Mouse (Mus musculus): ENCODE measurements around the gene Zfp276.
"Not testable (repeated sequence)": the region's sequence is repeated elsewhere in the genome, so short reads cannot be mapped to it uniquely, and the experiment has no call there.

Zfp276 gene

DNA sequence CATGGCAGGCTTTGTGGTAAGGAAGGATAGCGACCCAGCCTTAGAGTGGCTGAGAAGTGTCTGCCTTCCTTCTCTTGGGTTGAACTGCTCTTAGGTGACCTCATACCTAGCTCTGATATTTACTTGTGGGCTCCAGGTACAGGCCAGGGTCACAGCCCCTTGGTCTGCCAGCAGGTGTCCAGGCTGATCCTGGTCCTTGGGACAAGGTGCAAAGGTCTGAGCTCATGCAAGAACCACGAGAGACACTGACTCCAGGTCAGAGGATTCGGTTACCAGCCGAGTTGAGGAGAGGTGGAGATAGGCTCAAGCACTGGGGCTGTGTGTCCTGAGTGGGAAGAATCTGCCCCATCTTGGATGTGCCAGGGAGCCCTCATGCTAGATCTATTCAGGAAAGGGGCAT is 9.6 kb upstream of the Zfp276 start:
- DNase-seq (ENCODE audit: low spot score) = no peak

DNA sequence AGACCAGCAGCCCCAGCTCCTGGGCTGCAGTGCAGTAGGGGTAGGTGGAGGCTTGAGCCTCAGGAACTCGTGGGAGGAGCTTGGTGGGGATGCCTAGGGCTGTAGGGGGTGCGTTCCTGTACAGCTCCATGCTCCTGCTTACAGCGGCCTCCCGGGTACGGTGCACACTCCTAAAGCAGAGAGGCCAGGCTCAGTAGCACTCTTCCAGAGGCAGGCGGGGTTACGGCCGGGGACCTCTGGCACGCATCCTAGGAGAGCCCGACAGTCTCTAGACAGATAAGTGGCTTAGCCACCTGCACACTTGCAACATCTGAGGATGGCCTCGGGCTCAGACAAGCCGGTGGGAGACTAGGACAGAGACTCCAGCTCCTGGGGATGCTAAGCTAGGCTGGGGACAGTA is 8.5 kb upstream of the Zfp276 start:
- DNase-seq (ENCODE audit: low spot score) = no peak

DNA sequence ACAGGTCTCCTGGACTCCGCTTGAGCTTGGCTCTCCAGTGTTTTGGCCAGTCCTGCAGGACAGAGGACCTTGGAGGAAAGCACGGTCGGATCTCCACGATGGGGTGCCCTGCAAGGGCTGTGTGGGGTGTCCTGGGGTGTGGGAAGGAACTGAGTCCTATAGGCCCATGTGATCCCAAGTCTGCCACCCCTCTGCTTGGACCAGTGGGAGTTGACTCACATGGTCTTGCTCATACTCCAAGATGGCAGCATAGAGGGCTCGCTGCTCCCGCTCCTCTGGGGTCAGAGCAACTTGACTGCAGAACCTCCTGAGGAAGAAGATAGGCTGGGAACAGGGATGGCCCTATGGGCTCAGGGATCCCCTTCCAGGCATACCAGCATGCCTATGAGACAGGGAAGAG is 6.2 kb upstream of the Zfp276 start:
- no peak for DNase-seq (ENCODE audit: low spot score)

DNA sequence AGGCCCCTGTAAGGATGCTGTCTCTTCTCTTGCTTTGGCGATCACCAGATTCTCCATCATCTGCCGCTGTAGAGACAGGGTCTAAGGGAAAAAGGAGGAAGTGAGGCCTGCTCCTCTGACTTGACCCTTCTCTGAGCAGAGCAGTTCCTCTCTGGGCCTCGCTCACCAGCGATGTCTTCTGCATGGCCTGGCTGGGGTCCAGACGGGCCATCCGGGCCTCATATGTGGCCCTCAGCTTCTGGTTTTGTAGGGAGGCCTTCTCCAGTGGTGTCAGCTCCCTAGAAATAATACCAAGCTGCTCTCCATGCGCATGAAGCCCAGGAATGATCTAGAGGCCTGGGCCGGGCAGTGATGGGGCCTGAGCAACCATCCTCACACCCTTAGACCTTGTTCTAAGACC is 5.4 kb upstream of the Zfp276 start:
- DNase-seq (ENCODE audit: low spot score) = no peak

DNA sequence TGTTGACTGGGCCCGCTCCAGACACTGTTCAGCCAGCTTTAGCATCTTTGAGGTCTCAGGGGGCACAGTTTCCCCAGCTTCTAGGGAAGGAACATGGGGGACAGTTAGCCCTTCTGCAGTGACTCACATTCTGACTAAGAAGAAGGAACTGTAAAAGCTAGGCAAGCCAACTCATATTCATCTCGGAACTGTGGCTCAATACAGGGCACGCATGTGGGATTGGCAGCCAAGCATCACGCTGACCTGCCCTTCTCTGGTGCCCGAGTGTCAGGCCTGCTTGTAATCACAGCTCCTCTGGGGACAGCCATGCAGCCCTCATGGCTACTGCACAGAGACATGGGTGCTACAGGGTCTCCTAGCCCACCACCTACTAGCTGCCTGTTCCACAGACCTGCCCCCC is 3.1 kb upstream of the Zfp276 start:
- no peak for DNase-seq (ENCODE audit: low spot score)

DNA sequence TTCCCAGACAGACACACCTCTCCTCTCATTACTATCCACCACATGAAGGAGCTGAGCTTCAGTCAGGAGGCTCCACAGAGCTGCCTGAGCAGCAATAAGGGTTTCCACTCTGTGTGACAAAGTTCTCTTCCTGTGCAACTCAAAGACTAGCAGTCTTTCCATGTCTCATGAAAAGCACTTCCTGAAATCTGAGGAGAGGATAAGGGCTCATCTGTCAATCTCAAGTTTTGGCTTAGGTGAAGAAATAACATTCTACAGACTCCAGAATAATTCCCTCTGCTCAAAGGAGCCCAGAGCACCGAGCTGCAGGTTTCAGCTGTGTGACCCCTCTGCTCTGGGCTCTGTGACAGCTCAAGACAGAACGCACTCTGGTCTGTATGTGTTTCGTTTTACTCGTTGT is 1.1 kb upstream of the Zfp276 start:
- no peak for DNase-seq (ENCODE audit: low spot score)

DNA sequence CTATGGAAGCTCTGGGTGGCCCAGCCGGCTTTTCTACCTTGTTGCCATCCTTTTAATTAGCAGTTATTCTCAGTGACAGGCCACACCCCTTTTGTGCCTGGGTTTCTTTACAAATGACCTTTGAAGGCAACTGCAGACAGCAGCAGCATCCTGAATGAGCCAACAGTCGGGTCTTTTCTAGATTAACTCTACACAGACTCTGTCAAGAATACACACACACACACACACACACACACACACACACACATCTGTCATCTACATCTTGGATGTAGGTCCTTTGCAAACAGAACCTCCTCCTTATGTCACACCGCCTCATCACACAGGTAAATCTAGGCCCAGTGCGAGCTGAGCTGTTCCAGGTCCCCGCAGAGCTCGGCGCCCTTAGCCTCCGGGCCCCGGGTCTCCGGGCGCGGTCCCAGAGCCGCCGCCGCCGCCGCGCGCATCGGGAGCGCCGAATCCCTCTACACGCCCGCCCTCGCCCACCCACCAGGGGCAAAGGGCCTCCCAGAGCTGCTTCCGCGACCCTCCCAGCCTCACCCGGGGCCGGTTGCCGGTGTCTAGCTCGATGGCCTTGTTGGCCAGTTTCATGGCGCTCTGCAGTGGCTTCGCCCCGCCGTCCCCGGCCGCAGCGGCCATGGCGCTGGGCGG is 420 bp upstream of the Zfp276 start:
- peak; percentile 28 for DNase-seq (ENCODE audit: low spot score)

DNA sequence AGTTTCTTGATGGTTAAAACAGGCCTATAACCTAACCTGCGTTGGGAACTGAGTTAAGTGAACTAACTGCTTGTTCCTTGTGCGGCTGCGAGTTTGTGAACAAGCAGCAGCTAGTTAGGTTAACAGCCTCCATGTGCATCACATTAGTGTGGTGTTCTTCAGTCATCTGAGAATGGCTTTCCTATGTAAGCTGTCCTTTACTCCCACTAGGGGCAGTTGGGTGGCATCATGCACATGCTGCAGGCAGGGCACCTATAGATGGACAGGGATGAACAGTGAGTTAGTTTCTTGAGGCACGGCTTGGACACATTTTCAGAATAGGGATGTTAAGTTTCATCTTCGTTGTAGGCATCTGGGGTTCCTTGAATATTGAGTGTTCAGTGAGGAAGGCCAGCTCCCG is 1.2 kb downstream of the Zfp276 start:
- no peak for DNase-seq (ENCODE audit: low spot score)

DNA sequence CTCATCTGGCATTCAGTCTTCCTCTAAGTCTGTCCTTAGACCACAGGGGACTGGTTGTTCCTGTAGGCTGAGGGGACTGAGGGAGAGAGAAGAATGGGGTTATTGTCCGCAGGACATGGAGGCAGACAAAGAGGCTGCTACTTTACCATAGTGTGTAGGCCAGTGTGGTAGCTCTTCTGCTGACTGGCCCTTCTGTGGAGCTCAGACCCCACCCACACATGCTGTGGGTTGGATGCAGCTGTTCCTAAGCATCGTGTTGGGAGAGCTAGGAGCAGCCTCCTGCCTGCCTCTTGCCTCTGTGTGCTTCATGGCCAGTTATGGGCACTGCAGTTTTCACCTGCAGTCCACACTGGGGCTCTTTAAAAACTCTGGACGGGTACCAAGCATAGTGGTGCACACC is 3.1 kb downstream of the Zfp276 start:
- no peak for DNase-seq (ENCODE audit: low spot score)

DNA sequence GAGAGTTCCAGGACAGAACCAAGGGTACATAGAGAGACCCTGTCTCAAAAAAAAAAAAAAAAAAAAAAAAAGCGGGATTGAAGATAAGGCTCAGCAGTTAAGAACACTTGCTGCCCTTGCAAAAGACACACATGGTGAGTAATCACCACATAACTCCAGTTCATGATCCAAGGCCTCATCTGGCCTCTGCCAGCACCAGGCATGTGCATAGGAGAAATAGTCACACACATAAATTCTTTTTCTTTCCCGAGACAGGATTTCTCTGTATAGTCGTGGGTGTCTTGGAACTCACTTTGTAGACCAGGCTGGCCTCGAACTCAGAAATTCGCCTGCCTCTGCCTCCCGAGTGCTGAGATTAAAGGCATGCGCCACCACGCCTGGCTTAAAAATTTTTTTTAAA is 3.6 kb downstream of the Zfp276 start:
- DNase-seq (ENCODE audit: low spot score) = not testable (repeated sequence)

DNA sequence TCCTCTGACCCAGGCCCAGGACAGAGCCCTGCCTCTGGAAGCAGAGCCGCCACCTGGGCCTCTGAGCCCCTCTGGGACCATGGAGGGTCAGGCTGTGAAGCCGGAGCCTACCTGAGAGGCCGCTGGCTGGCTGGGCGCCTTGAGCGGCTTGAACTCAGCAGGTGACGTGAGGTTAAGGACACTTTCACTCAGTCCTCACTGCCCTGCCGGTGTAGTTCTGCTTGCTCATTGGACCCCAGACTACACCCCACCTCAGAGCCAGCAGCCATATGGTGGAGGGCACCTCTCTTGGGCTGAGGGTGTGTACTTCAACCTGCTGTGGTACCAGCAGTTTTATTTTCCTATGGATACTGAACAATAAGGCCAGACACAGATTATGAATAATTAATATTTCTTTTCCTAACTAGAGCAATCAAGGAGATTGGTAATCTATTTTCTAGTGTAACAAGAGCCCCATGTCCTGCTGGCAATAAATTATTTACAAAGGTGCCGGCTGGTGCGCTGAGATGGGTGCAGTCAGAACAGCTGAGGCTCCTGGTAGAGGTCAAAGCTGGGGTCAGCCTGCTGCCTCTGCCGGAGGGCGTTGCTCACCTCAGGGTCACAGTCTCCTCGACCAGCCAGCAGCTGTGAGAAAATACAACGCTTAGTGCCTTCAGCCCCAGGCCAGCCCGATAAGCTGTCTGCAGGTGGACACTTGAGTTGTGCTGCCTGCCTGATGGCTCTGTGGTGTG is 14.1 kb downstream of the Zfp276 start:
- no peak for DNase-seq (ENCODE audit: low spot score)

DNA sequence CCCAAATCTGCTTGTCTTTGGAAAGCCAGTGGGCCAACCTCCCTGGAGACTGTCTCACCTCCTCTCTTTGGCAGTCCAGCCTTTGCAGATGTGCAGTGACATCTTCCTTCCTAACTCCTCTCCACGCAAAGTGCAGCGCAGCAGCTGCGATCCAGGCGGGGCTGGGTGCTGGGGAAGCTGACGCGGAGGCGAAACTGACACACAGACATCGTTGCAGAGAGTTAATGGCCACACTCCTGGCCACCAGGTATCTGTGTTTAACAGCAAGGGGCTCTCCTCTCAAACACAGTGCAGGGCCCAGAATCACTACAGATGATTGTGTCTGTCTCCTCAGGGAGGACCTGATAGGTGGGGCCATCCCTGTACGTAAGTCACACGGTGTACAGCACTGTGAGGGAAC is 17.2 kb downstream of the Zfp276 start:
- no peak for DNase-seq (ENCODE audit: low spot score)

DNA sequence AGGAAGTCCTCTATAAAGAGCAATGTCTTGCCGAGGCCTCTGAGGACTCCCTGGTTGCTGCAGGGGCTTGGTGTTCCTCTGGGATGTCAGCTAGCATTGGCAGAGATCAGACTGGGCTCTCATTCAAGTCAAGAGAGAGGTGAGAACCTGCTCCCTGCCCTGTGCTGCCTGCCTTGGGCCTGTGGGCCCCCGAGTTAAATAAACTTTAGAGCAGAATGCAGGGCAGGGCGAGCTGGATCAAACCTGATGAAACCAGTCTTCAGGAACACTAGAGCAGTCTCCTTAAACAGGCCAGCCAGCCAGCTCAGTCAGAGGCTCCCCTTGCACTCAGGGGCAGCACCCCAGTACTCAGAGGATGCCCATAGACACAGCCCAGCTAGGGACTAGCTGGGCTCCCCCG is 17.9 kb downstream of the Zfp276 start:
- DNase-seq (ENCODE audit: low spot score) = no peak

DNA sequence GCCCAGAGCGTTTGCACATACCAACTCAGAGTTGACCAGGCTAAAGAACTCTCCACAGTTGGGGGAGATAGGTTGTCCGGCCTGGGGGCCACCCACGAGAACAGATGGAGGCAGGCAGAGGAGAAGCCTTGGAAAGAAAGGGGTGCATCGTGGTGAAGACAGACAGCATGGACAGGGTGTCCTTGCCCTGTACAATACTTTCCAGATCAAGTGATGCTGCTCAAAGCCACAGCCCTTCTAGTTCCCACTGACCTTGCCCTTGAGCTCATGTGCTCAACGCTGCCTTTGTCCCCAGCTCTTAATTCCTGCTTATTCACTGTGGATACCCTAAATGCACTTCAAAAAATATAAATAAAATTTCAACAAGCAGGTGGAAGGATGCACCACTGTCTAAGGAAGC is 20.5 kb downstream of the Zfp276 start:
- DNase-seq (ENCODE audit: low spot score) = no peak

DNA sequence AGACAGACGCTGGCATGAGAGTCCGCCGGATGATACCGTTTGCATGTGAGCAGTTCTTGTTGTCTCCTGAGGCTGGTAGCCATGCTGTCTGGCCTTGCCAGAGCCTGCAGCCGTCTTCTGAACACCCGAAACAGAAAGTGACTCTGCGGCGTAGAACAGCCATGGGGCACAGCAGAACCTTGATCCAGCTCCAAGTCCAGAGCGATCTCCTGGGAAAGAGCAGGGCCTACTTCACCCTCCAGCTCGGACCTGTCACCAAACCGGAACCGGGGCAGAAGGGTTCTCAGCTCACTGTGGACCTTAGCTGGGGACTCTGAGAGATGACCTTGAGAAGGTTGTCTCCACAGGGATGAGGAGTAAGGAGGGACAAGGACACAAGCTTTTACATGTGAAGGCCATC is 21.1 kb downstream of the Zfp276 start:
- no peak for DNase-seq (ENCODE audit: low spot score)

DNA sequence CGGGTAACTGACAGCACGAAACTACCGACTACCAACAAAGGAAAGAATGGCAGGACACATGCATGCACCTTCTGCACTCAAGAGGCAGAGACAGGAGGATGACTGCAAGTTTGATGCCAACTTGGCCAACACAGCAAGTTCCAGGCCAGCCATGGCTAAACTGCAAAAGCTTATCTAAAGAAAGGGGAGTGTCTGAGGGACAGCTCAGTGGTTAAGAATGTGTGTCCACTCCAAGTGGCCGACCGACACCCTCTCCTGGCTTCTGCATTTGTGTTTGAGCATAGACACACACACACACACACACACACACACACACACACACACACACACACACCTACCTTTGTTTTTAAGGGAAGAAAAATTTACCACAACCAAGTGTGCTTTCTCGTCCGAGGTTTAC is 24.4 kb downstream of the Zfp276 start:
- DNase-seq (ENCODE audit: low spot score) = no peak

DNA sequence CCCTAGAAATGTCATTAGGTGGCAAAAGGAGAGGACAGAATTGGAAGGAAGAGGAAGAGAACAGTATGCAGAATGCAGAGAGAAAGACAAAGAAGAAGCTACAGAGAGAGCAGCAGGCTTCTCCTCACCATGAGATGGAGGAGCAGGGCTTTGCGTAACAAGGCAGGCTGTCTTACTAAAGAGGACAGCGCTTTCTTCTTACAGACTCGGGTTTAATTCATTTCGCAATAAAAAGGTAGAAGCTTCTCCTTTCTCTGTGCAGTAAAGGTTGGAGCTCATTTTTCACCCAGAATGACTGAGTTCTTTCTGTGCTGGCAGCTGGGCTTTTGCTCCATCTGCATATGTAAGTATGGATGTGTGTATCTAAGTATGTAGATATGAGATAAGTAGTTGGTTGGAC is 25.8 kb downstream of the Zfp276 start:
- DNase-seq (ENCODE audit: low spot score) = no peak

DNA sequence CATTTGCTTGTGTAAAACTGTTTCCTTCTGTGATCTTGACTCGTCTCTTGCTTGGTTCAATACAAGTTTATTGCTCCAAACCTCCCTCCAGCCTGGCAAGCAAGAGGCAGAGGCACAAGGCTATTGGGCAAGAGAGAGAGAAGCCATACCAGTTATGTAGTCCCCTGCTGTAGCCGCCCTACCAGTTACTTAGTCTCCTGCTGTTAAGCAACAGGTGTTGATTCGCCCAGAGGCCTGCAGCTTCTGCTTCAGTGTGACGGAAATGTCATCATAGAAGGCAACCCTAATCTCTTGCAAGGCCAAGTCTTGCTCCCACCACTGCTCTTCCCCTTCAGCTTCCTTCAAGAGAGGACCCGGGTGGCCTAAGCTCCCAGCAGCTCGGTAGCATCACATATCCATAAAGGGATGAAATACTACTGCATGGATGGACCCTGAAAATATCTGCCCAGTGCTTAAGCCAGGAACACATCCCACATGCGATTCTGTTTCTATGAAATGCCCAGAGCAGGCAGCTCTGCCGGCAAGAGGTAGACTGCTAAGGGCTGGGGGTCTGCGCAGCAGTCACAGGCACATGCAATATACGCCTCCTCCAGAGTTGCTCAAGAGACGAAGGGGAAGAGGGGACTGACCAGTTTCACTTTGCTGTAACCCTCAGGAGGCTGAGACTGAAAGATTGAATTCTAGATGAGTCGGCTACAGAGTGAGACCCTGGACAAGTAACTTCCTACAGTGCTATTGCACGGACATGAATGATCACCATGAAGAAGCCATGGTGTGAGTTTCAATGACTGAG is 26.5 kb downstream of the Zfp276 start:
- no peak for DNase-seq (ENCODE audit: low spot score)

DNA sequence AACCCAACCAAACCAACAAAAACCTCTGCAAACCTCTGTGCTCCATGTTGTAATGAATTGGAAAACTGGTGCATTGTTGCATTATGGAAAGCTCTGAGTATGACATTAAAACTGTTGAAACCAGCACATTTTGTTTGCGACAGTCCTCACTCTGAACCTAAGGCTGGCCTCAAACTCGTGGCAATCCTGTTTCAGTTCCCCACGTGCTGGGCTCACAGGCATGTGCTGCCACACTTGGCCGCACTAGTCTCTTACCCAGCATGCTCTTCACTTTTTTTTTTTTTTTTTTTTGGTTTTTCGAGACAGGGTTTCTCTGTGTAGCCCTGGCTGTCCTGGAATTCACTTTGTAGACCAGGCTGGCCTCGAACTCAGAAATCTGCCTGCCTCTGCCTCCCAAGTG is 29.0 kb downstream of the Zfp276 start:
- DNase-seq (ENCODE audit: low spot score) = not testable (repeated sequence)

DNA sequence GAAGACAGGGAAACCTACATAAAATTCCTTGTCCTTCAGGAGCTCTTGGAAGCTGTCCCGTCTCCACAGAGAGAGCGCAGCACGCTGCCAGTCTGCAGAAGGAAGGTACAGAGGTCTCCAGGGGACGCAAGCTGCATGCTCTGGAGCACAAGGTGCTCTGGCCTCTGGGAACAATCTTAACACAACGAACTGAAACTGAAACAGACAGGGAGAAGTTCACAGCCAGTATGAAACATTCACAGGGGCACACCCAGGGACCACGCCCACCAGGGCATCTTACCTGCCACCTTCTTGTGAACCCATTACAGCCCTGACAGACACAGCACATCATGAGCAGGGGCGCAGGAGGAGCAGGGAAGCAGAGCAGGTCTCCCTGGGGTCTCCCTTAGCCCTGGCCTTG is 30.0 kb downstream of the Zfp276 start:
- DNase-seq (ENCODE audit: low spot score) = no peak

DNA sequence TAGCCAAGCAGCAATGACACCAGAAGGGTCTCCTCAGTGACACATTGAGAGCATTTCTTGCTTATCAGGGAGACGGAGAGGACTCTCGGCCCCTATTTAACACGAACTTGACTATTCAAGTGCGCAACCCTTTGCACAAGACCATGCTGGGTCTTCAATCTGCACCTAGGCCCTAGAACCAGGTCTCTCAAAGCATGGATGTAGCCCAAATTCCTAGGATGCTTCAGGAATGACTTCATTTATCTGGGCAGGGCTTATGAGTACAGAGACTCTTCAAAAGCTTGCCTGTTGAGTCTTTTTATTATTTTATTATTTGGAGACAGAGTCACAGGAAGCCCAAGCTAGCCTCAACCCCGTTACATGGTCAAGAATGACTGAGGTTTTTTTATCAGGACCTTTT is 30.5 kb downstream of the Zfp276 start:
- no peak for DNase-seq (ENCODE audit: low spot score)

DNA sequence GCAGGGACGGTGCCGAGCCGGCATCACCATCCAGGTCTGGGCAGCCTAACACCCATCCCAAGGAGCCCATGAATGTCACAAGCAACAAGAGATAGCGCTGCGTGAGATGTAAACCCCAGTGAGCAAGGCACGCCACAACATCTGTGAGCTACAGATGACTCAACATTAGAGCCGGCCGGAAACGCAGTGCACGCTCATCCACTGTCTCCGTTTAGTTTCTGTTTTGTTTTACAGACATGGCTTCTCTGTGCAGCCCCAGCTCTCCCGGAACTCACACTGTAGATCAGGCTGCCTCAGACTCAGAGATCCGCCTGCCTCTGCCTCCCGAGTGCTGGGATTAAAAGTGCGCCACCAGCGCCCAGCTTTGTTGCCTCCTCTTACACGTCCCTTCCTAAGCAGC is 33.4 kb downstream of the Zfp276 start:
- no peak for DNase-seq (ENCODE audit: low spot score)

DNA sequence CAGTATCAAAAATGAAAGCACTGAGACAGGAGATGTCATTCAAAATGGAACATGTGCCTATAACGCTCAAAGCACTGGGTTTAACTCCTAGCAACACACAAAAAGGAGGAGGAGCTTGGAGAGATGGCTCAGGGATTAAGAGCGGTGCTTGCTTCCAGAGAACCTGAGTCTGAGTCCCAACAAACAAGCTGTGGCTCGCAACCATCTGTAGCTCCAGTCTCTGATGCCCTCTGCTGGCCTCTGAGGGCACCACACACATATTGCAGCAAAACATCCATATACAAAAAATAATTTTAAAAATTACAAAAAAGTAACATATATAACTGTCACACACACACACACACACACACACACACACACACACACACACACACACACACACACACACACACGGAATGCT is 36.2 kb downstream of the Zfp276 start:
- DNase-seq (ENCODE audit: low spot score) = peak; percentile 34

Measured in urinary bladder, postnatal 14 days (tissue).